Mouse (Mus musculus) splenic B cell, adult 2 months (primary cell): Measurements from ENCODE around the gene Fam221b.

Experiments used
- DNase-seq: peaks from one replicate; pipeline ENCODE4 v3.0.0-alpha.2; 2011; ENCODE audit warnings: low read depth, low spot score
- H3K27me3 ChIP-seq: 2 replicates; pipeline ENCODE4 v1.6.1; 2012; ENCODE audit warnings: mild to moderate bottlenecking, low read length, moderate library complexity, mixed read lengths; ENCODE audit not compliant: control insufficient read depth, poor library complexity, insufficient read depth, severe bottlenecking
- H3K36me3 ChIP-seq: 2 replicates; pipeline ENCODE4 v1.6.1; 2012; ENCODE audit warnings: mild to moderate bottlenecking, low read length, moderate library complexity, mixed read lengths; ENCODE audit not compliant: control insufficient read depth, poor library complexity, insufficient read depth, severe bottlenecking

Gene Fam221b

GRCm38 (mm10) chr4:43679416-43680043 lies 10.6 kb upstream of the Fam221b start:
- no peaks in the 10 kb centered on the region for H3K27me3 ChIP-seq
- no peak for DNase-seq

GRCm38 (mm10) chr4:43678541-43678940 lies 9.6 kb upstream of the Fam221b start:
- no peak for DNase-seq
- H3K36me3 ChIP-seq, result no peaks in the 10 kb centered on the region
- H3K27me3 ChIP-seq, result no peaks in the 10 kb centered on the region

More at GRCm38 (mm10) chr4:43679416-43680043, 10.6 kb upstream of the Fam221b start:
- no peaks in the 10 kb centered on the region for H3K36me3 ChIP-seq

- Histone ChIP-seq H3K27me3 (no peaks in the 10 kb centered on the region), H3K36me3 (no peaks in the 10 kb centered on the region)
- no peak for DNase-seq
Measured at GRCm38 (mm10) chr4:43675608-43676007, 6.7 kb upstream of the Fam221b start.

- no peaks in the 10 kb centered on the region for H3K27me3 ChIP-seq
- no peak for DNase-seq
Measured at GRCm38 (mm10) chr4:43674974-43675373, 6.0 kb upstream of the Fam221b start.

GRCm38 (mm10) chr4:43673703-43674102 lies 4.8 kb upstream of the Fam221b start:
- Histone ChIP-seq H3K27me3 (no peaks in the 10 kb centered on the region), H3K36me3 (no peaks in the 10 kb centered on the region)
- no peak for DNase-seq

More at GRCm38 (mm10) chr4:43674974-43675373, 6.0 kb upstream of the Fam221b start:
- H3K36me3 ChIP-seq, result no peaks in the 10 kb centered on the region

GRCm38 (mm10) chr4:43672070-43672469 lies 3.1 kb upstream of the Fam221b start:
- no peaks in the 10 kb centered on the region for H3K36me3 ChIP-seq
- DNase-seq, result peak; percentile 89
- H3K27me3 ChIP-seq, result no peaks in the 10 kb centered on the region

GRCm38 (mm10) chr4:43669428-43669794 lies 466 bp upstream of the Fam221b start:
- no peak for DNase-seq

GRCm38 (mm10) chr4:43666412-43666811 lies 2.5 kb downstream of the Fam221b start:
- DNase-seq, result peak; percentile 49
- Histone ChIP-seq H3K27me3 (no peaks in the 10 kb centered on the region), H3K36me3 (no peaks in the 10 kb centered on the region)

More at GRCm38 (mm10) chr4:43669428-43669794, 466 bp upstream of the Fam221b start:
- H3K27me3 ChIP-seq, result no peaks in the 10 kb centered on the region
- H3K36me3 ChIP-seq, result no peaks in the 10 kb centered on the region

GRCm38 (mm10) chr4:43657146-43657545 lies 11.8 kb downstream of the Fam221b start:
- H3K36me3 ChIP-seq, result no peaks in the 10 kb centered on the region
- no peaks in the 10 kb centered on the region; the same call in 1 of the 2 replicates for H3K27me3 ChIP-seq
- peak; percentile 39 for DNase-seq

GRCm38 (mm10) chr4:43656339-43657109 lies 12.4 kb downstream of the Fam221b start, which contains the start of gene Hint2:
Gene Hint2, minus strand, starts transcription at chr4:43656466.
- no peaks in the 10 kb centered on the region; the same call in 1 of the 2 replicates for H3K27me3 ChIP-seq
- peak; percentile 96 for DNase-seq
- H3K36me3 ChIP-seq, result no peaks in the 10 kb centered on the region

GRCm38 (mm10) chr4:43655656-43656338 lies 13.1 kb downstream of the Fam221b start:
- H3K27me3 ChIP-seq, result no peaks in the 10 kb centered on the region
- no peaks in the 10 kb centered on the region for H3K36me3 ChIP-seq
- no peak for DNase-seq

- no peak for DNase-seq
- Histone ChIP-seq H3K27me3 (no peaks in the 10 kb centered on the region), H3K36me3 (no peaks in the 10 kb centered on the region)
Measured at GRCm38 (mm10) chr4:43653161-43654015, 15.6 kb downstream of the Fam221b start, which contains the start of gene Spag8. Gene Spag8, minus strand, starts transcription at chr4:43653594.

GRCm38 (mm10) chr4:43652726-43653125 lies 16.2 kb downstream of the Fam221b start:
- no peaks in the 10 kb centered on the region for H3K27me3 ChIP-seq
- no peak for DNase-seq
- no peaks in the 10 kb centered on the region for H3K36me3 ChIP-seq

GRCm38 (mm10) chr4:43649783-43650182 lies 19.2 kb downstream of the Fam221b start:
- Histone ChIP-seq H3K36me3 (no peaks in the 10 kb centered on the region), H3K27me3 (no peaks in the 10 kb centered on the region)
- no peak for DNase-seq
